Mouse (Mus musculus): ENCODE data around the gene Sorcs2. TPM values are rescaled to one million over a fixed set of nuclear protein-coding genes. Genes with fewer than 3 reads are reported as not detected.
A peak's percentile ranks its signal among the peaks of the same experiment; 100 is the strongest.
"Not testable (repeated sequence)": the region's sequence is repeated elsewhere in the genome, so short reads cannot be mapped to it uniquely, and the experiment has no call there.

Gene Sorcs2
- polyA plus RNA-seq, 1 experiment from 2014 or later = 8.3 TPM

GRCm38 (mm10) chr5:36258387-36259181 is 139.4 kb downstream of the Sorcs2 start:
- Histone ChIP-seq H3K9me3 (replicated peaks) (no peaks in the 10 kb centered on the region), H3K27ac (no peak overlapping the region), H3K27me3 (ENCODE audit: low read depth, poor library complexity, severe bottlenecking) (no peaks in the 10 kb centered on the region), H3K36me3 (no peaks in the 10 kb centered on the region), H3K4me1 (peaks cover 31% of the 10 kb centered on the region), H3K4me3 (no peak overlapping the region)
- WGBS = 91% methylated on average over 12 of the region's 12 CpGs
- DNase-seq (ENCODE audit: low spot score) = no peak

GRCm38 (mm10) chr5:36257008-36257407 is 140.9 kb downstream of the Sorcs2 start:
- no peak for DNase-seq (ENCODE audit: low spot score)
- H3K27me3 ChIP-seq (ENCODE audit: low read depth, poor library complexity, severe bottlenecking) = no peaks in the 10 kb centered on the region
- H3K4me3 ChIP-seq = no peak overlapping the region
- H3K4me1 ChIP-seq = peaks cover 31% of the 10 kb centered on the region
- H3K36me3 ChIP-seq = no peaks in the 10 kb centered on the region
- no peak overlapping the region for H3K27ac ChIP-seq
- H3K9me3 ChIP-seq (replicated peaks) = no peaks in the 10 kb centered on the region
- 95% methylated on average over 5 of the region's 5 CpGs for WGBS

- Histone ChIP-seq H3K36me3 (no peaks in the 10 kb centered on the region), H3K27me3 (ENCODE audit: low read depth, poor library complexity, severe bottlenecking) (no peaks in the 10 kb centered on the region), H3K4me3 (no peak overlapping the region), H3K4me1 (peaks cover 24% of the 10 kb centered on the region), H3K9me3 (replicated peaks) (no peaks in the 10 kb centered on the region), H3K27ac (0 out of 2 replicates have a peak overlapping the region, but pooled peaks have one; percentile 6)
- 67% methylated on average over 18 of the region's 18 CpGs for WGBS
- peak; percentile 37 for DNase-seq (ENCODE audit: low spot score)
These were observed 143.1 kb downstream of the Sorcs2 start for GRCm38 (mm10) chr5:36254642-36255516.

- peaks cover 20% of the 10 kb centered on the region for H3K4me1 ChIP-seq
- H3K27me3 ChIP-seq (ENCODE audit: low read depth, poor library complexity, severe bottlenecking) = no peaks in the 10 kb centered on the region
- WGBS = 89% methylated on average over 17 of the region's 17 CpGs
- no peak for DNase-seq (ENCODE audit: low spot score)
- H3K36me3 ChIP-seq = no peaks in the 10 kb centered on the region
- no peaks in the 10 kb centered on the region for H3K9me3 ChIP-seq (replicated peaks)
- peak overlapping the region; percentile 36; the same call in 1 of the 2 replicates for H3K27ac ChIP-seq
- H3K4me3 ChIP-seq = no peak overlapping the region
These were observed 145.0 kb downstream of the Sorcs2 start for GRCm38 (mm10) chr5:36252746-36253504.

GRCm38 (mm10) chr5:36248022-36248421 is 149.9 kb downstream of the Sorcs2 start:
- WGBS = 86% methylated on average over 3 of the region's 3 CpGs
- no peak overlapping the region for H3K4me3 ChIP-seq

GRCm38 (mm10) chr5:36237526-36237925 is 160.4 kb downstream of the Sorcs2 start:
- WGBS = 93% methylated on average over 9 of the region's 10 CpGs

More at GRCm38 (mm10) chr5:36248022-36248421, 149.9 kb downstream of the Sorcs2 start:
- H3K27ac ChIP-seq = no peak overlapping the region
- H3K36me3 ChIP-seq = no peaks in the 10 kb centered on the region
- H3K27me3 ChIP-seq (ENCODE audit: low read depth, poor library complexity, severe bottlenecking) = no peaks in the 10 kb centered on the region
- DNase-seq (ENCODE audit: low spot score) = no peak
- H3K9me3 ChIP-seq (replicated peaks) = no peaks in the 10 kb centered on the region
- peaks cover 5% of the 10 kb centered on the region for H3K4me1 ChIP-seq

GRCm38 (mm10) chr5:36230301-36230780 is 167.6 kb downstream of the Sorcs2 start:
- H3K4me1 ChIP-seq = peaks cover 36% of the 10 kb centered on the region
- 56% methylated on average over 9 of the region's 9 CpGs for WGBS

More at GRCm38 (mm10) chr5:36237526-36237925, 160.4 kb downstream of the Sorcs2 start:
- H3K27me3 ChIP-seq (ENCODE audit: low read depth, poor library complexity, severe bottlenecking); H3K27ac ChIP-seq; H3K36me3 ChIP-seq; H3K4me3 ChIP-seq; H3K9me3 ChIP-seq (replicated peaks); DNase-seq (ENCODE audit: low spot score); H3K4me1 ChIP-seq: not testable (repeated sequence)

GRCm38 (mm10) chr5:36228405-36229370 is 169.3 kb downstream of the Sorcs2 start:
- no peak overlapping the region for H3K4me3 ChIP-seq
- H3K27me3 ChIP-seq (ENCODE audit: low read depth, poor library complexity, severe bottlenecking) = no peaks in the 10 kb centered on the region
- no peak overlapping the region for H3K27ac ChIP-seq
- no peak for DNase-seq (ENCODE audit: low spot score)
- no peaks in the 10 kb centered on the region for H3K36me3 ChIP-seq
- H3K9me3 ChIP-seq (replicated peaks) = no peaks in the 10 kb centered on the region
- peaks cover 39% of the 10 kb centered on the region for H3K4me1 ChIP-seq
- WGBS = 84% methylated on average over 23 of the region's 23 CpGs

More at GRCm38 (mm10) chr5:36230301-36230780, 167.6 kb downstream of the Sorcs2 start:
- no peak overlapping the region for H3K4me3 ChIP-seq
- H3K27ac ChIP-seq = no peak overlapping the region
- no peaks in the 10 kb centered on the region for H3K9me3 ChIP-seq (replicated peaks)
- no peaks in the 10 kb centered on the region for H3K36me3 ChIP-seq
- no peaks in the 10 kb centered on the region for H3K27me3 ChIP-seq (ENCODE audit: low read depth, poor library complexity, severe bottlenecking)
- DNase-seq (ENCODE audit: low spot score) = no peak

GRCm38 (mm10) chr5:36226296-36226695 is 171.6 kb downstream of the Sorcs2 start:
- whole genome bisulfite sequencing = 74% methylated on average over 11 of the region's 11 CpGs
- H3K9me3 ChIP-seq (replicated peaks) = no peaks in the 10 kb centered on the region
- no peak overlapping the region for H3K4me3 ChIP-seq
- H3K27me3 ChIP-seq (ENCODE audit: low read depth, poor library complexity, severe bottlenecking) = no peaks in the 10 kb centered on the region
- peaks cover 42% of the 10 kb centered on the region for H3K4me1 ChIP-seq
- no peak for DNase-seq (ENCODE audit: low spot score)
- 0 out of 2 replicates have a peak overlapping the region, but pooled peaks have one; percentile 36 for H3K27ac ChIP-seq
- H3K36me3 ChIP-seq = no peaks in the 10 kb centered on the region

GRCm38 (mm10) chr5:36225855-36226254 is 172.1 kb downstream of the Sorcs2 start:
- 88% methylated on average over 7 of the region's 7 CpGs for WGBS
- Histone ChIP-seq H3K27ac (0 out of 2 replicates have a peak overlapping the region, but pooled peaks have one; percentile 36), H3K9me3 (replicated peaks) (no peaks in the 10 kb centered on the region), H3K4me1 (peaks cover 42% of the 10 kb centered on the region), H3K36me3 (no peaks in the 10 kb centered on the region), H3K4me3 (no peak overlapping the region), H3K27me3 (ENCODE audit: low read depth, poor library complexity, severe bottlenecking) (no peaks in the 10 kb centered on the region)
- DNase-seq (ENCODE audit: low spot score) = no peak

- no peaks in the 10 kb centered on the region for H3K27me3 ChIP-seq (ENCODE audit: low read depth, poor library complexity, severe bottlenecking)
- no peak overlapping the region for H3K4me3 ChIP-seq
- DNase-seq (ENCODE audit: low spot score) = peak; percentile 68
- H3K9me3 ChIP-seq (replicated peaks) = no peaks in the 10 kb centered on the region
- WGBS = 66% methylated on average over 6 of the region's 6 CpGs
- H3K4me1 ChIP-seq = peaks cover 26% of the 10 kb centered on the region
- H3K36me3 ChIP-seq = no peaks in the 10 kb centered on the region
- H3K27ac ChIP-seq = no peak overlapping the region
These were observed 174.2 kb downstream of the Sorcs2 start for GRCm38 (mm10) chr5:36223787-36224186.

Data from limb, embryonic 10.5 days (tissue).